In the genomic region with DNA sequence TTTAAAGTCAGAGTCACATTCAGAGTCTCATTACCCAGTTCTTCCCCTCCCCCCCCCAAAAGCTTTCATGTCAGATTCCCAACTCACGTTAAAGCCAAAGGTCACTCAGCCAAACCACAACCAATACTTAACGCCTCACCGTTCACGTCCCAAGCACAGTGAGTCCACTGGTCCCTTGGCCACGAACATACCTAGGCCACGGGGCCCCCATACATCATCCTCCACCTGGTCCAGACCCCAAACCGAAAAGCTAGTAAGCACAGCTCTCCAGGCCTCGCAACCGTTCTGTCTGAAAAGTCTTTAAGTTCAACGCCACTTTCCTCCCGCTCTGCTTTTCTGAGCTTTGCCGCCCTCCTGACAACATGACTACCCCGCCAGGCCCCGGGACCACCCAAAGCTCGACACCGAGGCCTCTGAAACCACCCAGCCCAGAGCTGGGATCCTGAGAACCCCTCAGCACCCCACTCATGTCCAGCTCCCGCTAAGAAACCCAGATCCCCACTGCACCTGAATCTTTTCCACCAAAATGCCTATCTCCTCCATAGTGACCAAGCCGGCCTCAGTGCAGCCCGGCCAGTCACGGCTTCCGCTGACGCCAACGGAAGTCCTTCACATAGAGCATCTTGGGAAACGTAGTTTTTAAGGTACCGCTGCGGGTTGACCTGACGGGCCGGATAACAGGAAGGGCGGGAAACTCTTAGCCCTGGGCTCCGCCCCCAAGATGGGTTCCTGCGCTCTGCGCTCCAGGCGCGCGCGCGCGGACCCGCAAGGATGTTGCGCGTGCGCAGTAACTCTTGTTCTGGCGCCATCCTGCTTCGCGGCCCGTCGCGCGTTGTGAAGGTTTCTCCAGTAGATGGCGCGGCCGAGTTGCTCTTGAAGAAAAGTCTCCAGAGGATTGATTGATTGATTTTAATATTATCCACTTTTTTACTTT, we compare ENCODE assay signal across 8 mouse cellular contexts. TPM values are rescaled to one million over a fixed set of nuclear protein-coding genes. Genes with fewer than 3 reads are reported as not detected.
DNase-seq lines count a peak whose midpoint lies in the region; ATAC-seq and TF ChIP-seq lines count a peak whose summit lies in the region.

Gene Psmc4 (minus strand): TSS at position 626 of the 934 bp plus-strand sequence.

- DNase-seq in c-Kit-positive CD71-positive TER-119-positive erythroid progenitor cells, embryonic 14.5 days (ENCODE audit: low spot score): peak; percentile 98
- DNase-seq in heart, postnatal 0 days (ENCODE audit: low spot score): peak; percentile 99
- peak; percentile 97 to 99 for DNase-seq in kidney, postnatal 4 days

- TF ChIP-seq EP300 in heart, postnatal 0 days (IDR thresholded peaks at IDR 0.05; ENCODE audit: low read depth): no peak; the same call in 1 of the 2 replicates

- peak within 1 kb of the TSS; percentile 85 for H3K4me2 ChIP-seq in forebrain, embryonic 12.5 days
- peak within 1 kb of the TSS; percentile 96 for H3K4me2 ChIP-seq in heart, postnatal 0 days (ENCODE audit: low read depth, low read length)
- peak within 1 kb of the TSS; percentile 80 for H3K4me2 ChIP-seq in liver, embryonic 16.5 days (ENCODE audit: low read depth, low read length)
- H3K4me2 ChIP-seq in neural tube, embryonic 13.5 days: peak within 1 kb of the TSS; percentile 89

- H3K4me3 ChIP-seq in E14TG2a.4 (replicated peaks; ENCODE audit: low read length): peak within 1 kb of the TSS; percentile 94
- peak within 1 kb of the TSS; percentile 60 for H3K4me3 ChIP-seq in forebrain, embryonic 12.5 days (replicated peaks)
- peak within 1 kb of the TSS; percentile 88 for H3K4me3 ChIP-seq in heart, postnatal 0 days (ENCODE audit: low read depth, low read length)
- peak within 1 kb of the TSS; percentile 75 for H3K4me3 ChIP-seq in liver, embryonic 16.5 days (ENCODE audit: low read depth, low read length)
- H3K4me3 ChIP-seq in neural tube, embryonic 13.5 days: peak within 1 kb of the TSS; percentile 70
- H3K4me3 ChIP-seq in testis, adult 2 months (ENCODE audit: control insufficient read depth, low read depth, low read length): peak within 1 kb of the TSS; percentile 93

- ATAC-seq in forebrain, embryonic 12.5 days (ENCODE audit: low FRiP score): peak; percentile 97
- peak; percentile 99 for ATAC-seq in heart, postnatal 0 days (ENCODE audit: insufficient read depth, low read depth)
- peak; percentile 98 for ATAC-seq in liver, embryonic 16.5 days (ENCODE audit: low read depth)
- peak; percentile 97 for ATAC-seq in neural tube, embryonic 13.5 days (ENCODE audit: low read depth)

- peak; percentile 42 for TF ChIP-seq CTCF in E14TG2a.4 (conservative IDR thresholded peaks at IDR 0.05; ENCODE audit: low read length)
- peak; percentile 86 for TF ChIP-seq CTCF in heart, postnatal 0 days (IDR thresholded peaks at IDR 0.05; ENCODE audit: low read depth)
- TF ChIP-seq CTCF in testis, adult 2 months (IDR thresholded peaks at IDR 0.05; ENCODE audit: control insufficient read depth, insufficient read depth, insufficient replicate concordance, low read depth, low read length): peak; percentile 63; the same call in 1 of the 2 replicates

- peaks cover 43% of the 10 kb centered on the region for H3K36me3 ChIP-seq in E14TG2a.4 (ENCODE audit: insufficient read depth, low read length)
- peaks cover 42% of the 10 kb centered on the region for H3K36me3 ChIP-seq in forebrain, embryonic 12.5 days (replicated peaks)
- H3K36me3 ChIP-seq in heart, postnatal 0 days (replicated peaks; ENCODE audit: control insufficient read depth, insufficient read depth, low read length): peaks cover 41% of the 10 kb centered on the region
- H3K36me3 ChIP-seq in liver, embryonic 16.5 days (ENCODE audit: control insufficient read depth, insufficient read depth): peaks cover 25% of the 10 kb centered on the region
- peaks cover 41% of the 10 kb centered on the region for H3K36me3 ChIP-seq in neural tube, embryonic 13.5 days
- peaks cover 8% of the 10 kb centered on the region for H3K36me3 ChIP-seq in testis, adult 2 months (ENCODE audit: control insufficient read depth, insufficient read depth, low read length)

- H3K4me1 ChIP-seq in E14TG2a.4 (replicated peaks; ENCODE audit: low read depth, low read length): peaks cover 44% of the 10 kb centered on the region
- H3K4me1 ChIP-seq in forebrain, embryonic 12.5 days: peaks cover 8% of the 10 kb centered on the region
- peaks cover 7% of the 10 kb centered on the region; the same call in 1 of the 2 replicates for H3K4me1 ChIP-seq in heart, postnatal 0 days (ENCODE audit: control insufficient read depth, insufficient read depth)
- H3K4me1 ChIP-seq in liver, embryonic 16.5 days (ENCODE audit: control insufficient read depth, low read depth, low read length): peaks cover 13% of the 10 kb centered on the region
- peaks cover 17% of the 10 kb centered on the region for H3K4me1 ChIP-seq in neural tube, embryonic 13.5 days (replicated peaks)
- H3K4me1 ChIP-seq in testis, adult 2 months (ENCODE audit: control insufficient read depth, insufficient read depth, low read length): peaks cover 11% of the 10 kb centered on the region

- peak within 1 kb of the TSS; percentile 83 for H3K9ac ChIP-seq in forebrain, embryonic 12.5 days
- peak within 1 kb of the TSS; percentile 93 for H3K9ac ChIP-seq in heart, postnatal 0 days (replicated peaks; ENCODE audit: low read depth, low read length)
- peak within 1 kb of the TSS; percentile 83 for H3K9ac ChIP-seq in liver, embryonic 16.5 days (ENCODE audit: low read depth, low read length)
- peak within 1 kb of the TSS; percentile 85 for H3K9ac ChIP-seq in neural tube, embryonic 13.5 days

- no peaks in the 10 kb centered on the region for H3K27me3 ChIP-seq in E14TG2a.4 (ENCODE audit: insufficient read depth, low read length)
- H3K27me3 ChIP-seq in forebrain, embryonic 12.5 days: 0 out of 2 replicates have a peak, but pooled peaks cover 4% of the 10 kb centered on the region
- no peaks in the 10 kb centered on the region for H3K27me3 ChIP-seq in heart, postnatal 0 days (ENCODE audit: control insufficient read depth, insufficient read depth, low read length)
- H3K27me3 ChIP-seq in liver, embryonic 16.5 days (ENCODE audit: control insufficient read depth, insufficient read depth, low read depth, low read length): no peaks in the 10 kb centered on the region
- H3K27me3 ChIP-seq in neural tube, embryonic 13.5 days: no peaks in the 10 kb centered on the region
- no peaks in the 10 kb centered on the region for H3K27me3 ChIP-seq in testis, adult 2 months (ENCODE audit: control insufficient read depth, insufficient read depth, low read length)

- no peaks in the 10 kb centered on the region for H3K9me3 ChIP-seq in E14TG2a.4 (ENCODE audit: low read length)
- H3K9me3 ChIP-seq in forebrain, embryonic 12.5 days: no peaks in the 10 kb centered on the region
- H3K9me3 ChIP-seq in heart, postnatal 0 days (replicated peaks; ENCODE audit: control insufficient read depth, low read length): no peaks in the 10 kb centered on the region
- no peaks in the 10 kb centered on the region for H3K9me3 ChIP-seq in liver, embryonic 16.5 days (replicated peaks; ENCODE audit: control insufficient read depth, low read length)
- H3K9me3 ChIP-seq in neural tube, embryonic 13.5 days: no peaks in the 10 kb centered on the region

- H3K27ac ChIP-seq in forebrain, embryonic 12.5 days: no peak within 1 kb of the TSS
- peak within 1 kb of the TSS; percentile 78 for H3K27ac ChIP-seq in heart, postnatal 0 days (ENCODE audit: low read depth)
- peak within 1 kb of the TSS; percentile 58; the same call in 1 of the 2 replicates for H3K27ac ChIP-seq in liver, embryonic 16.5 days (ENCODE audit: low read length)
- H3K27ac ChIP-seq in neural tube, embryonic 13.5 days (replicated peaks): 0 out of 2 replicates have a peak within 1 kb of the TSS, but pooled peaks have one; percentile 10
- peak within 1 kb of the TSS; percentile 54 for H3K27ac ChIP-seq in testis, adult 2 months (ENCODE audit: control insufficient read depth, insufficient read depth, low read depth, low read length)

- 1% methylated on average over 52 of the region's 52 CpGs for whole genome bisulfite sequencing in forebrain, embryonic 12.5 days
- WGBS in heart, postnatal 0 days: under 1% methylated on average over 52 of the region's 52 CpGs
- WGBS in liver, embryonic 16.5 days (ENCODE audit: insufficient replicate concordance): under 1% methylated on average over 52 of the region's 52 CpGs
- WGBS in neural tube, embryonic 13.5 days: under 1% methylated on average over 52 of the region's 52 CpGs

- TF ChIP-seq POLR2A in testis, adult 2 months (IDR thresholded peaks at IDR 0.05; ENCODE audit: control insufficient read depth, low read depth, low read length): peak; percentile 78

RNA-seq across cellular contexts. Expression of gene Psmc4, which starts in this region (rescaled TPM):
- polyA plus RNA-seq in forebrain, embryonic 12.5 days (2016; fragmentation: Nextera tagmentation; extraction: Ambion mirVana): 374 and 379 TPM in 2 replicates
- 146 and 199 TPM in 2 replicates for total RNA-seq in heart, postnatal 0 days (2014; rRNA removed; ENCODE audit: low replicate concordance)
- polyA plus RNA-seq in heart, postnatal 0 days (2015; fragmentation: Nextera tagmentation; extraction: Ambion mirVana): 203 and 207 TPM in 2 replicates
- 114 and 117 TPM in 2 replicates for polyA plus RNA-seq in liver, embryonic 16.5 days (2015; fragmentation: Nextera tagmentation; extraction: Ambion mirVana)
- polyA plus RNA-seq in neural tube, embryonic 13.5 days (2015; fragmentation: Nextera tagmentation; extraction: Ambion mirVana): 292 and 295 TPM in 2 replicates
- 55.5 and 57.6 TPM in 2 replicates for polyA plus RNA-seq in testis, adult 2 months (2012; rRNA removed)
